In genomic region chr17:49732706-49733105, GRCm38 (mm10) we compare ENCODE assay signal across 19 mouse cellular contexts.
DNase-seq lines count a peak whose midpoint lies in the region; ATAC-seq and TF ChIP-seq lines count a peak whose summit lies in the region.
"Had no signal": no experiment of that assay in that cellular context is flagged by ENCODE, and none has a peak within 500 bp of the region (broad histone marks: within the 10 kb centered on the region; RNA-seq: fewer than 3 reads in every experiment).

No protein-coding gene starts in this region.

- peaks cover 22% of the 10 kb centered on the region for H3K4me1 ChIP-seq in lung, embryonic 15.5 days
- H3K4me1 ChIP-seq: embryonic facial prominence, embryonic 15.5 days; hindbrain, embryonic 13.5 days; intestine, embryonic 15.5 days; neural tube, embryonic 13.5 days had no signal

- no peak overlapping the region for H3K4me2 ChIP-seq in lung, embryonic 15.5 days
- H3K4me2 ChIP-seq: embryonic facial prominence, embryonic 15.5 days; hindbrain, embryonic 13.5 days; intestine, embryonic 15.5 days; neural tube, embryonic 13.5 days had no signal

- no peaks in the 10 kb centered on the region for H3K27me3 ChIP-seq in lung, embryonic 15.5 days
- H3K27me3 ChIP-seq: embryonic facial prominence, embryonic 15.5 days; hindbrain, embryonic 13.5 days; intestine, embryonic 15.5 days; neural tube, embryonic 13.5 days had no signal

- no peaks in the 10 kb centered on the region for H3K9me3 ChIP-seq in lung, embryonic 15.5 days
- H3K9me3 ChIP-seq: embryonic facial prominence, embryonic 15.5 days; hindbrain, embryonic 13.5 days; intestine, embryonic 15.5 days; neural tube, embryonic 13.5 days had no signal

- H3K4me3 ChIP-seq in gastrocnemius, adult 2 months: no peak overlapping the region
- no peak overlapping the region for H3K4me3 ChIP-seq in lung, embryonic 15.5 days
- H3K4me3 ChIP-seq: embryonic facial prominence, embryonic 15.5 days; hindbrain, embryonic 13.5 days; intestine, embryonic 15.5 days; neural tube, embryonic 13.5 days had no signal

- H3K9ac ChIP-seq in lung, embryonic 15.5 days: no peak overlapping the region
- H3K9ac ChIP-seq: embryonic facial prominence, embryonic 15.5 days; hindbrain, embryonic 13.5 days; intestine, embryonic 15.5 days; neural tube, embryonic 13.5 days had no signal

- 69% methylated on average over 8 of the region's 8 CpGs for WGBS in lung, embryonic 15.5 days

- peak; percentile 58 for ATAC-seq in lung, embryonic 15.5 days (ENCODE audit: borderline replicate concordance, extremely low read depth, low FRiP score, low TSS enrichment)
- ATAC-seq in CD4-positive, CD25-positive, alpha-beta regulatory T cell, adult 4 months: no peak
- ATAC-seq: intestine, embryonic 15.5 days had no signal

- no peak overlapping the region for H3K27ac ChIP-seq in gastrocnemius, adult 2 months
- H3K27ac ChIP-seq in lung, embryonic 15.5 days: peak overlapping the region; percentile 66
- H3K27ac ChIP-seq: embryonic facial prominence, embryonic 15.5 days; hindbrain, embryonic 13.5 days; intestine, embryonic 15.5 days; neural tube, embryonic 13.5 days had no signal

- intact Hi-C loops in gastrocnemius, adult 2 months (cut with DNase I): loop anchor here (10.0 kb wide), 2 partner anchors 162 to 308 kb away; partner anchors contain the start of gene Mocs1

- TF ChIP-seq CTCF in gastrocnemius, adult 2 months (IDR thresholded peaks at IDR 0.05): no peak

- DNase-seq in gastrocnemius, adult 18-20 months (ENCODE audit: low spot score): peak; percentile 32
- DNase-seq in gastrocnemius, adult 2 months: no peak
- no peak for DNase-seq in lung, postnatal 14 days
- peak; percentile 12 for DNase-seq in layer of hippocampus, adult 9-10 months (ENCODE audit: low spot score)
- peak; percentile 18 for DNase-seq in telencephalon, adult 2 months (ENCODE audit: low read depth, low spot score)
- no peak for DNase-seq in urinary bladder, adult 18-20 months (ENCODE audit: low spot score in 2 of 2)
- DNase-seq: adrenal gland, adult 8-10 months; B cell, adult 2 months; cerebellum, adult 8-10 months; gastrocnemius, postnatal 36 days; kidney, postnatal 25 days; right cerebral cortex, postnatal 4 days; thymus, adult 18-20 months had no signal

- no peaks in the 10 kb centered on the region for H3K36me3 ChIP-seq in lung, embryonic 15.5 days
- H3K36me3 ChIP-seq: embryonic facial prominence, embryonic 15.5 days; hindbrain, embryonic 13.5 days; intestine, embryonic 15.5 days; neural tube, embryonic 13.5 days had no signal

Comparison
In these comparisons a context has a peak if more than half of its experiments do, and no peak if none do; other contexts are left out.
1. DNase-seq: peak in gastrocnemius, adult 18-20 months (single experiment), layer of hippocampus, adult 9-10 months (single experiment) and telencephalon, adult 2 months (single experiment); none in gastrocnemius, adult 2 months (single experiment), lung, postnatal 14 days (single experiment) and urinary bladder, adult 18-20 months (0 of 2).